Mouse (Mus musculus) heart, postnatal 14 days (tissue): Measurements from ENCODE around the gene Gm9044. TPM values are rescaled to one million over a fixed set of nuclear protein-coding genes. Genes with fewer than 3 reads are reported as not detected.
"Not testable (repeated sequence)": the region's sequence is repeated elsewhere in the genome, so short reads cannot be mapped to it uniquely, and the experiment has no call there.

Source experiments
- DNase-seq, 2 experiments: peaks; one replicate each; pipeline ENCODE4 v3.0.0; 2021 to 2022
- intact Hi-C: fragments of 180-260 bp; cut with DNase I; formaldehyde crosslinking; loops from one replicate; pipeline ENCODE4 v1.15.1; 2025
- long read RNA-seq, 2 experiments: library from polyadenylated mRNA; stranded (forward); transcript quantifications; one replicate each; pipeline ENCODE4 v2.0.0; 2021
- total RNA-seq, 2 experiments: library from RNA; stranded (reverse); gene quantifications; 2 replicates each; pipeline ENCODE4 v1.2.3; 2021

Gene Gm9044
- total RNA-seq = not detected
- long read RNA-seq, experiment 1 = 0 reads
- long read RNA-seq, experiment 2 = 0 reads

DNA sequence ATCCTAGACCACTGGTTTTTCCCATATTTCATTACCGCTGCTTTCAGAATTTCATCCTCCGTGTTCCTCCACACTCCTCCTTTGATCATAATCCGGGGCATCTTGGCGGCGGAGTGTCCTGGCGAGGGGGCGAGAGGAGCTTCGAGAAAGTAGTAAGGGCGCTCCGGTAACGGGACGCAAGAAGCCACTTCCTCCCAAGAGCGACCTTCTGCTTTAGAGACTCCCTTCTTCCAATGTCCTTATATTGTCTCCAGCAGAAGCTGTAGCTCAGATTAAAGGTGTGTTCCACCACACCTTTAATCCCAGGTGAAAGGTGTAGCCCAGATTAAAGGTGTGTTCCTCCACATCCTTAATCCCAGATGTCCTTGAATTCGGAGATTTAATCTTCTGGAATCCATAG is at the start of gene Gm9044:
TSS of gene Gm9044 (minus strand) at position 101 of the 400 bp plus-strand sequence.
- intact Hi-C loops, DNase-seq: not testable (repeated sequence)

DNA sequence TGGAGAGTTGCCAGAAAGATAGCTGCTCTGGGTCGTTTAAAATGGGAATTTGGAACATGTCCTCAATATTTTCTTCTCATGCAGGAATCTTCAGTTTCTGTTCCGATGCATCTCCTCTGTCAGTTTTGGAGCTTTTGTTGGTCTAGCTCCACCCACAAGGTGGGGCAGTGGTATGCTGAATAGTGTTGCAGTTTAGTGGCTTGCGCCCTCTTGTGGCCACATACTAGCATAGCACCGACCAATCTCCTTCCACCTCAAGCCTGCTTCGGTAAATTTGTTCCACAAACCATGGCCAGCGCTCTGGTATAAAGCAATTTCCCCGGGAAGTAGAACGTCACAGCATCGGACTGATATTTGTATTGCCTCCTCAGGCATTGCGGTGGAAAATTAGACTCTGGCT is 38.2 kb upstream of the Gm9044 start:
- intact Hi-C loops = no loop called here
- DNase-seq = peak; percentile 79 to 85

DNA sequence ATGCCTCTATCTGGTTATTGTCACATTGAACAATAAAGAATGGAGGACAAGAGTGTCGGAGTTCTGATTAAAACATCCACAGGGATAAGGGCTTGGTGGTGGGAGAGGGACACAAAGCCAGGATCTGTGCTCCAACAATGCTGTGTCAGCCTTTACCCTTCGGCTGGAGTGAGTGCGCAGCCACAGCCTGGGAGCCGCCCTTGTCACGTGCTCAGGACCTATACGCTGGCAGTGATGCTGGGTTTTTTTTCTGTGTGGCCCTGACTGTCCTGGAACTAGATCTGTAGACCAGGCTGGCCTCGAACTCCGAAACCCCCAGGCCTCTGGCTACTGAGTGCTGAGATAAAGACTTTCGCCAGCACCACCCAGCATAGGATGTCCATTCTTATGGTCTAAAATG is 37.3 kb upstream of the Gm9044 start:
- intact Hi-C loops = no loop called here
- no peak for DNase-seq

DNA sequence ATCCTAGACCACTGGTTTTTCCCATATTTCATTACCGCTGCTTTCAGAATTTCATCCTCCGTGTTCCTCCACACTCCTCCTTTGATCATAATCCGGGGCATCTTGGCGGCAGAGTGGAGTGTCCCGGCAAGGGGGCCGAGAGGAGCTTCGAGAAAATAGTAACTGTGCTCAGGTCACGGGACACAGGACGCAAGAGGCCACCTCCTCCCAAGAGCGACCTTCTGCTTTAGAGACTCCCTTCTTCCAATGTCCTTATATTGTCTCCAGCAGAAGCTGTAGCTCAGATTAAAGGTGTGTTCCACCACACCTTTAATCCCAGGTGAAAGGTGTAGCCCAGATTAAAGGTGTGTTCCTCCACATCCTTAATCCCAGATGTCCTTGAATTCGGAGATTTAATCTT is 21.8 kb upstream of the Gm9044 start, which contains the start of gene Gm9049:
TSS of gene Gm9049 (minus strand) at position 101 of the 400 bp plus-strand sequence.
- not testable (repeated sequence) for DNase-seq

DNA sequence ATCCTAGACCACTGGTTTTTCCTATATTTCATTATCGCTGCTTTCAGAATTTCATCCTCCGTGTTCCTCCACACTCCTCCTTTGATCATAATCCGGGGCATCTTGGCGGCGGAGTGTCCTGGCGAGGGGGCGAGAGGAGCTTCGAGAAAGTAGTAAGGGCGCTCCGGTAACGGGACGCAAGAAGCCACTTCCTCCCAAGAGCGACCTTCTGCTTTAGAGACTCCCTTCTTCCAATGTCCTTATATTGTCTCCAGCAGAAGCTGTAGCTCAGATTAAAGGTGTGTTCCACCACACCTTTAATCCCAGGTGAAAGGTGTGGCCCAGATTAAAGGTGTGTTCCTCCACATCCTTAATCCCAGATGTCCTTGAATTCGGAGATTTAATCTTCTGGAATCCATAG is 16.4 kb upstream of the Gm9044 start, which contains the start of gene Gm9048:
TSS of gene Gm9048 (minus strand) at position 101 of the 400 bp plus-strand sequence.
- DNase-seq, intact Hi-C loops: not testable (repeated sequence)

More for the DNA sequence above, 21.8 kb upstream of the Gm9044 start, which contains the start of gene Gm9049:
- intact Hi-C loops = not testable (repeated sequence)

DNA sequence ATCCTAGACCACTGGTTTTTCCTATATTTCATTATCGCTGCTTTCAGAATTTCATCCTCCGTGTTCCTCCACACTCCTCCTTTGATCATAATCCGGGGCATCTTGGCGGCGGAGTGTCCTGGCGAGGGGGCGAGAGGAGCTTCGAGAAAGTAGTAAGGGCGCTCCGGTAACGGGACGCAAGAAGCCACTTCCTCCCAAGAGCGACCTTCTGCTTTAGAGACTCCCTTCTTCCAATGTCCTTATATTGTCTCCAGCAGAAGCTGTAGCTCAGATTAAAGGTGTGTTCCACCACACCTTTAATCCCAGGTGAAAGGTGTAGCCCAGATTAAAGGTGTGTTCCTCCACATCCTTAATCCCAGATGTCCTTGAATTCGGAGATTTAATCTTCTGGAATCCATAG is 10.9 kb upstream of the Gm9044 start, which contains the start of gene Gm9046:
TSS of gene Gm9046 (minus strand) at position 101 of the 400 bp plus-strand sequence.
- intact Hi-C loops, DNase-seq: not testable (repeated sequence)

DNA sequence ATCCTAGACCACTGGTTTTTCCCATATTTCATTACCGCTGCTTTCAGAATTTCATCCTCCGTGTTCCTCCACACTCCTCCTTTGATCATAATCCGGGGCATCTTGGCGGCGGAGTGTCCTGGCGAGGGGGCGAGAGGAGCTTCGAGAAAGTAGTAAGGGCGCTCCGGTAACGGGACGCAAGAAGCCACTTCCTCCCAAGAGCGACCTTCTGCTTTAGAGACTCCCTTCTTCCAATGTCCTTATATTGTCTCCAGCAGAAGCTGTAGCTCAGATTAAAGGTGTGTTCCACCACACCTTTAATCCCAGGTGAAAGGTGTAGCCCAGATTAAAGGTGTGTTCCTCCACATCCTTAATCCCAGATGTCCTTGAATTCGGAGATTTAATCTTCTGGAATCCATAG is 5.5 kb upstream of the Gm9044 start, which contains the start of gene Gm9045:
TSS of gene Gm9045 (minus strand) at position 101 of the 400 bp plus-strand sequence.
- DNase-seq, intact Hi-C loops: not testable (repeated sequence)

DNA sequence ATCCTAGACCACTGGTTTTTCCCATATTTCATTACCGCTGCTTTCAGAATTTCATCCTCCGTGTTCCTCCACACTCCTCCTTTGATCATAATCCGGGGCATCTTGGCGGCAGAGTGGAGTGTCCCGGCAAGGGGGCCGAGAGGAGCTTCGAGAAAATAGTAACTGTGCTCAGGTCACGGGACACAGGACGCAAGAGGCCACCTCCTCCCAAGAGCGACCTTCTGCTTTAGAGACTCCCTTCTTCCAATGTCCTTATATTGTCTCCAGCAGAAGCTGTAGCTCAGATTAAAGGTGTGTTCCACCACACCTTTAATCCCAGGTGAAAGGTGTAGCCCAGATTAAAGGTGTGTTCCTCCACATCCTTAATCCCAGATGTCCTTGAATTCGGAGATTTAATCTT is 5.3 kb downstream of the Gm9044 start, which contains the start of gene Gm9040:
TSS of gene Gm9040 (minus strand) at position 101 of the 400 bp plus-strand sequence.
- intact Hi-C loops, DNase-seq: not testable (repeated sequence)

DNA sequence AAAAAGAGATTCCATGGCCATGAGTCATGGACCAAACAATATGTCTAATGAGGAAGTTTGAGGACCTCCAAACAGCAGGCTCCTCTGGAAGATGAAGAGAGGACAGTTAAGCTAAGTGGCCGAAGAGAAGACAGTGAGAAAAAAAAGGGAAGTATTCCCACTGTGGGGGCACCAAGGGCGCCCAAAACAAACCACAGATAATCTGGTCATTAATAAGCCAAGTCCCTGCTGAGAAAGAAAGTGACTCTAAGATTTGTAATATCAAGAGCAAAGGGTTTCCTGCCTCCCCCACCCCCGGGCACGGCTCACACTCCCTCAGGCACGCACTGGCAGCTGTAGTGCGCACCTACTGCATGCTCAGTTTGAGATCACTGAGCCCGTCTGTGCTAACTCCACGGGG is 13.2 kb downstream of the Gm9044 start:
- intact Hi-C loops = no loop called here

DNA sequence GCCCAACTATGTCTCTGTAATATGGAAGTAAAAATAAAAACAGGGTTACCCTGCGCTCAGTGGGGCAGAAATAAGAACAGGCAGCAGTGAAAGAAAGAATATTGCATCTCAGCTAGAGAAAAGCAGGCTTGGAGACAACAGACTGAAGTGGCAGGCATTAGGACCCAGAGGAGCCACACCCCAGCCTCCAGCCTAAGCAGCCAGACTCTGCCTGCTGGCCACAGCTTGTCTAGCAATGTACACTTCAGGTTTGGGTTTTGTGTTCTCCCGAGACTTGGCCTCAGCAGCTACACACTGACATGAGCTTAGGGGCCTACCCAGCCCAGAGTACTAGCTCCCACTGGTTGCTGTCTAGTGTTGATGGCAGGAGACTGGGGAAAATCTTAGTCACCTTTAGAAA is 30.1 kb downstream of the Gm9044 start:
- intact Hi-C loops, DNase-seq: not testable (repeated sequence)

More for the DNA sequence above, 13.2 kb downstream of the Gm9044 start:
- DNase-seq = no peak

DNA sequence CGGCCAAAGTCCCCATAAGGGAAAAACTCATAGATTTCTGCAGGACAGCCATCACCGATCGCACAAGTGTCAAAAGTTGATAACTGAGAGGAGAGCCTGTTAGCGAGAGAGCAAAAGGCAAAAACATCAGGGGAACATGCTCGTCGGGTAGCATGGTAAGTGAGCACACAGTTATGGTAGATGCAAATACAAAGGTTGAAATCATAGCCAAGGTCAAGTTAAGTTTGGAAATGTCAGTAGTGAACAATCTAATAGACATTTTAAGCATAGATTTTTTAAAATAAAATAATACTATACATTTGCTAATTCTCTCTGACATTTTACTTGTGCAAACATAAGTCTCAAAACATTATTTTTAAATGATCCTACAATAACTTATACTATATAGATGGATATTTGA is 37.3 kb downstream of the Gm9044 start, which contains the start of gene Iltifb:
TSS of gene Iltifb (minus strand) at position 101 of the 400 bp plus-strand sequence.
- DNase-seq = no peak
- intact Hi-C loops = no loop called here

DNA sequence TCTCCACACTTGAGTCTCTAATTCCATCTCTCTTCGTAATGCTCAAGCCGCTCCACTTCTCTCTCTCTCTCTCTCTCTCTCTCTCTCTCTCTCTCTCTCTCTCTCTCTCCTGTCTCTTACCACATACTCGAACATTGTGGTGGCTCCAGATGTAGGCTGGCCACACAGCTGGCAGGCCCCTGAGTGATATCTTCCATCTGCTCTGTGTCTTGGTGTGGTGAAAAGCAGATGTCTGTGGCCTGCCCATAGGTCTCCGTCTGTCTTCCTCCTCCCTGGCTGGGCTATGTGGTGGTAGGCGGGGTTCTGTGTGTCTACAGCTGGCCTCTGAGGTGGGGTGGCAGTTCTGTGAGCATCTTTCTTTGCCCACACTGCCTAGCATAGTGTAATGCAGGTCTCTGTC is 49.2 kb downstream of the Gm9044 start:
- intact Hi-C loops, DNase-seq: not testable (repeated sequence)

DNA sequence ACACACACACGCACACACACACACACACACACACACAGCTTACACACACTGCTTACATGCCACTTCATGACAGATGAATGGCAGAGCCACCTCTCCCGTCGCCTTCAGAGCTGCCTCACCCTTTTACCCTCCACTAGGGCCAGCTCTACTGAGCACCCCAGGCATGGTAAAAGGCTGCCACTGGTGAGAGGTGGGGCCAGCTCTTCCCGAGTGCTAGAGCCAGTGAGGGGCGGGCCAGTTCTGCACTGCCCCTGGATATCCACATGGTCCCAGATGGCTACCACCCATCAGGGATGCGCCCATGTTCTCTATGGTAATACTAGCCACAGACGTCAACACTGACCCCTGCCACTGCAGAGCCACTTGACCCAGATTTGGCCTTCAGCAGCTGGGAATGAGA is 49.6 kb downstream of the Gm9044 start:
- intact Hi-C loops, DNase-seq: not testable (repeated sequence)

Other genes starting within 250 kb of the Gm9044 start
- 1 to 10 TPM; 4.5 to 5.2 TPM for gene Mdm1, start 190.6 kb downstream of the Gm9044 start, total RNA-seq
- not detected for gene Il22, start 127.5 kb downstream of the Gm9044 start, total RNA-seq
- under 1 TPM; 0.43 to 0.59 TPM for gene Gm32717, start 91.6 kb downstream of the Gm9044 start, total RNA-seq
- gene Gm32802, start 73.7 kb downstream of the Gm9044 start, total RNA-seq = under 1 TPM; 0.43 to 0.59 TPM
- not detected for gene Iltifb, start 37.4 kb downstream of the Gm9044 start, total RNA-seq
- gene Gm9040, start 5.4 kb downstream of the Gm9044 start, total RNA-seq = not detected
- not detected for gene Gm9045, start 5.4 kb upstream of the Gm9044 start, total RNA-seq
- gene Gm9046, start 10.8 kb upstream of the Gm9044 start, total RNA-seq = not detected
- not detected for gene Gm9048, start 16.3 kb upstream of the Gm9044 start, total RNA-seq
- gene Gm9049, start 21.7 kb upstream of the Gm9044 start, total RNA-seq = not detected
- gene Ifng, start 108.6 kb upstream of the Gm9044 start, total RNA-seq = not detected